In the genomic region with DNA sequence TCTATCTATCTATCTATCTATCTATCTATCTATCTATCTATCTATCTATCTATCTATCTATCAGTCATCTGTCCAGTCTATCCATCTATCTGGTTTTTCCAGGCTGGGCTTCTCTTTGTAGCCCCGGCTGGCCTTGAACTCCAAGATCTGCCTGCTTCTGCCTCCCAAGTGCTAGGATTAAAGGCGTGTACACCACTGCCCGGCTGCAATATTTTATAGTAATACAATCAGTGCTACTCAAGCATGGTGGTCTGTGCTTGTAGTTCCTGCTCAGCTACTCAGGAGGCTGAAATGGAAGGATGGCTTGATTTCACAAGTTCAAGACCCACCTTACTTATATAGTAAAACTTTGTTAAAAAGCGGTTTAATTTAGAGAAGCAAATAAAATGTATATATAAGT, we compare ENCODE assay signal across 15 mouse cellular contexts.
"Had no signal": no experiment of that assay in that cellular context is flagged by ENCODE, and none has a peak within 500 bp of the region (broad histone marks: within the 10 kb centered on the region; RNA-seq: fewer than 3 reads in every experiment).

No protein-coding gene starts in this region.

- DNase-seq: liver, embryonic 13.5 days had no signal

- H3K27ac ChIP-seq: liver, embryonic 12.5 days; liver, embryonic 13.5 days; liver, embryonic 14.5 days; liver, embryonic 15.5 days; macrophage; midbrain, embryonic 10.5 days; neural tube, embryonic 12.5 days had no signal

- H3K4me1 ChIP-seq: liver, embryonic 12.5 days; liver, embryonic 15.5 days had no signal

- H3K9me3 ChIP-seq: limb, embryonic 10.5 days; limb, embryonic 15.5 days; liver, embryonic 12.5 days; liver, embryonic 13.5 days; liver, embryonic 15.5 days; lung, embryonic 15.5 days; midbrain, embryonic 12.5 days; midbrain, embryonic 13.5 days; midbrain, embryonic 15.5 days; neural tube, embryonic 12.5 days had no signal

- H3K27me3 ChIP-seq: limb, embryonic 12.5 days; limb, embryonic 13.5 days; limb, embryonic 15.5 days; lung, embryonic 15.5 days; midbrain, embryonic 15.5 days; neural tube, embryonic 12.5 days had no signal

- H3K36me3 ChIP-seq: limb, embryonic 15.5 days; liver, embryonic 12.5 days; liver, embryonic 13.5 days; liver, embryonic 15.5 days; lung, embryonic 15.5 days; midbrain, embryonic 12.5 days; midbrain, embryonic 15.5 days had no signal
